Mouse (Mus musculus) megakaryocyte, embryonic 14.5 days (primary cell): ENCODE results near the gene Hoxd10. TPM values are rescaled to one million over a fixed set of nuclear protein-coding genes. Genes with fewer than 3 reads are reported as not detected.

ENCODE experiments used
- H3K27me3 ChIP-seq: replicated peaks from 2 replicates; pipeline ENCODE3; 2012; ENCODE audit warnings: inconsistent platforms
- H3K36me3 ChIP-seq: replicated peaks from 2 replicates; pipeline ENCODE3; 2012; ENCODE audit warnings: low read length, inconsistent platforms, mixed read lengths
- H3K4me1 ChIP-seq: 2 replicates; pipeline ENCODE4 v1.6.1; 2012; ENCODE audit warnings: inconsistent platforms
- H3K4me3 ChIP-seq: replicated peaks from 2 replicates; pipeline ENCODE3; 2012; ENCODE audit warnings: moderate library complexity, mild to moderate bottlenecking, inconsistent platforms
- H3K9me3 ChIP-seq: 2 replicates; pipeline ENCODE4 v1.6.1; 2012; ENCODE audit warnings: inconsistent platforms
- FLI1 ChIP-seq: IDR thresholded peaks from 2 replicates; pipeline ENCODE4 v1.6.1; 2012; ENCODE audit warnings: low read length, inconsistent platforms, mixed read lengths
- GATA1 ChIP-seq: IDR thresholded peaks from 3 replicates; pipeline ENCODE4 v1.6.1; 2012; ENCODE audit warnings: mixed read lengths, low read length, inconsistent platforms, borderline replicate concordance
- polyA plus RNA-seq: library from polyadenylated mRNA; stranded (reverse); fragments of >175 nt; gene quantifications from 2 replicates; pipeline ENCODE4 v1.2.3, GENCODE M21; 2012; ENCODE audit warnings: low replicate concordance; ENCODE audit not compliant: insufficient read depth

The Hoxd10 gene
- polyA plus RNA-seq, 1 experiment = not detected

DNA sequence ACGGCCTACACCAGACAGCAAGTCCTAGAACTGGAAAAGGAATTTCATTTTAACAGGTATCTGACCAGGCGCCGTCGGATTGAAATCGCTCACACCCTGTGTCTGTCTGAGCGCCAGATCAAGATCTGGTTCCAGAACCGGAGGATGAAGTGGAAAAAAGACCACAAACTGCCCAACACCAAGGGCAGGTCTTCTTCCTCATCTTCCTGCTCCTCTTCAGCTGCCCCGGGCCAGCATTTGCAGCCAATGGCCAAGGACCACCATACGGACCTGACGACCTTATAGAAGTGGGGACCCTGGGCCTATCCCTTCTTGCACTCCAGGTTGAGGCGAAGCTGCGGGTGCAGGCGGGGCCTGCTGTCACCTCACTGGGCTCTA is 36.6 kb downstream of the Hoxd10 start:
- H3K27me3 ChIP-seq = peaks cover 92% of the 10 kb centered on the region
- H3K4me1 ChIP-seq = peaks cover 6% of the 10 kb centered on the region; the same call in 1 of the 2 replicates
- H3K36me3 ChIP-seq = no peaks in the 10 kb centered on the region
- no peak overlapping the region for H3K4me3 ChIP-seq
- H3K9me3 ChIP-seq = no peaks in the 10 kb centered on the region
- no peak for TF ChIP-seq FLI1
- TF ChIP-seq GATA1 = no peak

DNA sequence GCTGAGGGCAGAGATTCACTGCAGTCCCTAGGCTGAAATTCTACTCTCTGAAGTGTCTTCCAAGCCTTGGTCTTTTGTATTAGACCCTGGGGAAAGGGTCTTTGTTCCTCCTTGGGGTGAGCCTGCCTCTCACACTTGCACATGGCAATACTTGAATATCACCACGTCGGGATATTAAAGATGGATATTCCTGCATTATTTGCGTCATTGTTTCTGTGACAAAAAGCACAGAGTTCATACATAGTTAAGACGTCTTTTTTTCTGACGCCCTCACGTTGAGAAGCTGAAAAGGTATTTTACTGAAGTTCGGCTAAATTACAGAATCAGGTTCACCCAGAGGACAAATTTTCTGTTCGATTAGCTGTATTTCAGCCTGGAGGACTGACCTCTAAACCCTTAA is 38.6 kb downstream of the Hoxd10 start:
- Histone ChIP-seq H3K36me3 (no peaks in the 10 kb centered on the region), H3K27me3 (peaks cover 90% of the 10 kb centered on the region), H3K9me3 (no peaks in the 10 kb centered on the region), H3K4me1 (peaks cover 6% of the 10 kb centered on the region), H3K4me3 (no peak overlapping the region)
- no peak for TF ChIP-seq FLI1
- TF ChIP-seq GATA1 = no peak

DNA sequence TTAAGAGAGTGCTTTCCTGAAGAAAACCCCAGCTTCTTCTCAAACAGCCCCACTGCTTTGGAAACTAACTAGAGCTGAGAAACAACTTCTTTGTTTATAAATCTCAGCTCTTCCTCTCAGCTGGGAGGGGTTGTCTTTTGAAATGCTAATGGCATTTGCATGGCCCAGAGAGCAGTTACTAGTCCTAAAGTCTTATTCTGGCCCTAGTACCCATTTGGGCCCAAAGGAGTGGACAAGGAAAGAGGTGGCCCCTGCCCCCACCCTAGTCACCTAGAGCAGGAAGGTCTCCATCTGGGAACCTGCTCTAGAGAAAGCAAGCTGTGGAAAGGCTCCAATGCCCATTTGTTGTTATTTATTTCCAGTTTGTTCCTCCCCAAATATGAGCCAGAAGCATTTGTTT is 39.3 kb downstream of the Hoxd10 start:
- TF ChIP-seq GATA1 (no peak), FLI1 (no peak)
- Histone ChIP-seq H3K9me3 (no peaks in the 10 kb centered on the region), H3K36me3 (no peaks in the 10 kb centered on the region), H3K27me3 (peaks cover 91% of the 10 kb centered on the region), H3K4me3 (no peak overlapping the region), H3K4me1 (peaks cover 12% of the 10 kb centered on the region)

DNA sequence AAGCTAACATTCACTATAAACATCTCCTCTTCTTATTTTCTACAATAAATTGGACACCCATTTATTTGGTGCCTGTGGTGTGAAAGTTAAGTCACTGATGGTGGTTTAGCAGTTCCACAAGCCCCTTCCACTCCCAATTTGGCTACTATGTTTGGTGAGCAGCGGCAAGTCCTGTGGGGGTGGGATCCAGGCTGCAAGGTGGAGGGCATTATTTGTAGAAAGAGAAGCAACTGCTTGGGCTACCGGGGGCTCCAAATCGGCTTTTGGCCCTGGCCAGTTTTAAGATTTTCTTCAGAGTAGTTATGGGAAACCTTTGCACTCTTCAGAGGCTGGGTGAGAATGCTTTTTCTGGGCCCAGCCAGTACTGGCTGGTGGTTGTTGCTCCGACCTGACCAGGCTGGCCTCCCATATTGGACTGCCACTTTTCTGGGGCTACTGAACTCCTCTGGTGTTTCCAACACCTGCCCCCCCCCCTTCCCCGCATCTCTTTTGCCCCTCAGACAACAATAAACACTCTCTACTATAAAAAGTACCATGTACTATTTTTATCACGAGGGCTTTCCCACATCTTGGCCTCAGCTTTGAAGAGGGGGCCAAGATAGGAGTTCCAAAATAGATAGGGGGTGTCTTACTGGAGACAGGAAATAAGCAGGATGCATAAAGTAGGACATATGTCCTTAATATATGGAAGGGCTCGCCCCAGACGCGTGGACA is 40.2 kb downstream of the Hoxd10 start:
- Histone ChIP-seq H3K4me1 (peaks cover 17% of the 10 kb centered on the region), H3K36me3 (no peaks in the 10 kb centered on the region), H3K4me3 (no peak overlapping the region), H3K27me3 (peaks cover 91% of the 10 kb centered on the region), H3K9me3 (no peaks in the 10 kb centered on the region; the same call in 1 of the 2 replicates)
- TF ChIP-seq FLI1 = no peak

DNA sequence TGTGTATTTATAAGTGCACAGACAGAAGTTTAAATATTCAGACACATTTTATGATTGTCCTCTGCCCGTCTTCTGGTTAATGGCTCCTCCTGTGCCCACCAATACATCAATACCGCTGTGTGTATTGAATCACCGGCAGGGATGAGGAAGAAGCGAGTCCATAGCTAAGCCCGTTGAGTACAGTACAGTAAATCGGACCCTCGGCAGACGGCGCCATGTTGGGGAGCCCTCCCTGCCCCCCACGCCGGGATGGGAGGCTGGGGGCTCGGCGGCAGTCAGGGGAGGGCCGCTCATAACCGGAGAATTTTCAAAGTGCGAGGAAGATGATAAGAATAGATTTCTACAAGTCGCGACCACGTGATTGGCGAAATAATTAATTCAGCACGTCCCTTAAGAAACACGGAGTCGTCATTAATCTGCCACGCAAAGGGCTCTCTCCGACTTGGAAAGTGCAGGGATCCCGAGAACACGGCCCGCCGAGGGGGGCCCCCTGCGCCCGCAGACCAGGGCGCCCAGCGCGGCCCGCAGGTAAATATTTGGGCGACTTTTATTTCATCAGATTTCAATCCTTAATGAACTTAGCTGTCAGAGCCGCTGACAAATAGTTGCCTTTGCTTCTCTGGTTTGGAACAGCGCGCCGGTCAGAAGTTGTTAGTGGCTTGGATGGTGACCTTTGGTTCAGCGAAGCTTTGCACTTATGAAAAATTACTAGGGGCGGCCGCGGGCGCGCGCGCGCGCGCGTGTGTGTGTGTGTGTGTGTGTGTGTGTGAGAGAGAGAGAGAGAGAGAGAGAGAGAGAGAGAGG is 41.0 kb downstream of the Hoxd10 start:
- H3K4me1 ChIP-seq = peaks cover 17% of the 10 kb centered on the region
- H3K27me3 ChIP-seq = peaks cover 91% of the 10 kb centered on the region
- peak overlapping the region; percentile 14 for H3K4me3 ChIP-seq
- H3K36me3 ChIP-seq = no peaks in the 10 kb centered on the region
- H3K9me3 ChIP-seq = no peaks in the 10 kb centered on the region; the same call in 1 of the 2 replicates
- TF ChIP-seq FLI1 (no peak), GATA1 (no peak)

DNA sequence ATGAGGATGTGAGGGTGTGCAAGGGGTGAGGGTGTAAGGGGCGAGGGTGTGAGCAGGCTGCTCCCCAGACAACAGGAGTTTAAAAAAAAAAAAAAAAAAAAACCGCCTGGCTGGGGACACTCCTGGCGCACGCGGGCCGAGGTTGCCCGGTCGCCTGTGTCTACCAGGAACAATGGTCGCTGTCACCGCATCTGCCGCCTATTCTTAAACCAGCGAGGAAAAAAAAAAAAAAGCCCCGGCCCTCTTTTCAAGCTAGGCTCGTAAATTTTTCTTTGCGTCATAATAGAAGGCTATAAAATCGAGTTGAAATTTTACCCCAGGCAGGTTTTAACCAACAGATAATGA is 41.6 kb downstream of the Hoxd10 start:
- Histone ChIP-seq H3K9me3 (peaks cover 3% of the 10 kb centered on the region), H3K27me3 (peaks cover 91% of the 10 kb centered on the region), H3K4me3 (no peak overlapping the region), H3K4me1 (peaks cover 17% of the 10 kb centered on the region), H3K36me3 (no peaks in the 10 kb centered on the region)
- TF ChIP-seq FLI1 (no peak), GATA1 (no peak)

DNA sequence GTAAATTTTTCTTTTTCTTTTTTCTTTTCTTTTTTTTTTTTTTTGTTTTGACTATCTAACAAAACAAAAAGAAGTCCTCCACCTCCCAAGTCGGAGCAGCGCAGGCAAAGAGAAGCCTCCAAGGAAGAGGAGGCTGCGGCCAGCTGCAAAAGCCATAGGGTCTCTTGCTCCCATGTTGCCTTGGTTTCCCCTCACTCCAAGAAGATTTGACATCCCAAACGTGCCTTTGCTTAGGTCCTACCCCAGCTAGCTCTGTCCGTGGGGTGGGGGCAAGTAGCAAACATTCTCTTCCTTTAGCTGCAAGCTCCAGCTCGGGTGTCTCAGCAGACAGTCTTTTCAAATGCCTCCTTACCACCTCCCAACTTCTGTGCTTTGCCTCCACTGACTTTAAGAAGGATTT is 42.0 kb downstream of the Hoxd10 start:
- no peak overlapping the region for H3K4me3 ChIP-seq
- H3K27me3 ChIP-seq = peaks cover 92% of the 10 kb centered on the region
- TF ChIP-seq FLI1 (no peak), GATA1 (no peak)
- peaks cover 5% of the 10 kb centered on the region for H3K9me3 ChIP-seq
- H3K36me3 ChIP-seq = no peaks in the 10 kb centered on the region
- H3K4me1 ChIP-seq = peaks cover 17% of the 10 kb centered on the region

DNA sequence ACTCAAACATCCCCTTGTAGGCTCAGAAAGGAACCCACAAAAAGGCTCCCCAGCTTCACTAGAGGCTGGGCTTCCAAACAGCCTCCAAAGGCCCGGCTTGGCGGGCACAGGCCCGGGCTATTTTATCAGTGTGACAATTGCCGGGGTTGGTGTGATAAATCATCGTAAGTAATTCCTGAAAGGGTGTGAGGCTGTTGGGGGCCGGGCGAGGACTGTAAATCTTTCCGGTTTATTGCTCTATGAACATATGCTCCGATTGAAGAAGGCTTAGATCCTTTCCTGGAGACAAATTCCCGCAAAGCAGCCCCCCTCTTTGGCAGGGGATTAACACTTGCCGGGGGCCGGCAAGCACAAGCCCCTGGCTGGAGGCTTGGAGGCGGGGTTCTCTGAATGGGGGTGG is 42.7 kb downstream of the Hoxd10 start:
- H3K36me3 ChIP-seq = no peaks in the 10 kb centered on the region
- peaks cover 5% of the 10 kb centered on the region for H3K9me3 ChIP-seq
- H3K4me1 ChIP-seq = peaks cover 17% of the 10 kb centered on the region
- H3K4me3 ChIP-seq = no peak overlapping the region
- peaks cover 94% of the 10 kb centered on the region for H3K27me3 ChIP-seq
- TF ChIP-seq GATA1 (no peak), FLI1 (no peak)

DNA sequence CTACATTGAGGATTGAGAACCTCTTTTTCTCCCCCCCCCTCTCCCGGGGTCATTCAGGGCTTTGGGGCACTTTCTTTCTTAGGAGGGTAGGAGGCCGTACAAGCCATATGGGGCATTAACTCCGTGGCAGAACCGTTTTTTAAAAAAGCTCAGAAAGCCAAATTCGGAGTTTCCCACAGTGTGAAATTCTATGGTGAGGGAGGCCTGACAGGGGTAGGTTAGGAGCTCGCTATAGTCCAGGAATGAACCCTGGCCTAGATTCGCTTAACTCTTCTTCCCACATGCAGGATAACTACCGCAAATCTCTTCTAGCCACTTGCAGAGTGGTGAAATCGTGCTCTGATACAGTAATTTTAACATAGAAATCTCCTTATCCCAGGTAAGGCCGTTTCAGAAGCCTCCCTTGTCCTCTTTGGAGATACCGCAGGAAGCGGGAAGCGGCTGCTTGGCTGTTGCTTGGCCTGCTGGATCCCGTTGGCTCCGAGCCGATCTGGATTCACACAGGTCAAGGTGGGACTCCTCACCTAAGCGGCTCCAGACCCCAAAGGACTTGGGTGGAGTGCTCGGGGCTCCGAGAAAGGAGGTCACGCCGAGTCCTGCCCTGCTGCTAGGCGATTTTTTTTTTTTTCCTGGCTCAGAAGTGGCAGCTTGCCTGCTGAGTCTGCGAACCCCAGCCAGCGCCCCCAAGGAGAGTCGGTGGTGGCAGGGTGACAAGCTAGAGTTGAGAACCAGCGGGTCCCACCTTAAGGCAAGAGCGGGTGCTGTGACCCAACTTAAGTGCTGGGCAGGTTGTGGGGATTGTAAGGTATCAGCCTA is 43.5 kb downstream of the Hoxd10 start:
- no peaks in the 10 kb centered on the region for H3K36me3 ChIP-seq
- H3K4me1 ChIP-seq = peaks cover 18% of the 10 kb centered on the region
- no peak overlapping the region for H3K4me3 ChIP-seq
- no peak for TF ChIP-seq GATA1
- no peak for TF ChIP-seq FLI1
- peaks cover 6% of the 10 kb centered on the region for H3K9me3 ChIP-seq
- peaks cover 97% of the 10 kb centered on the region for H3K27me3 ChIP-seq
